Mouse (Mus musculus) liver, adult 2 months (tissue): Measurements from ENCODE around the gene Lima1. TPM values are rescaled to one million over a fixed set of nuclear protein-coding genes. Genes with fewer than 3 reads are reported as not detected.

Experiments used
- DNase-seq: peaks from one replicate; pipeline ENCODE4 v3.0.0-alpha.2; 2011; ENCODE audit warnings: low read depth, low spot score; ENCODE audit errors: extremely low read depth
- H3K27ac ChIP-seq: fragments of 200-500 bp; replicated peaks from 2 replicates; pipeline ENCODE4 v1.5.1; 2012; ENCODE audit warnings: low read depth, mild to moderate bottlenecking, control low read depth, inconsistent platforms, low read length; ENCODE audit not compliant: insufficient read depth
- H3K27me3 ChIP-seq: fragments of 200-500 bp; 2 replicates; pipeline ENCODE4 v1.6.1; 2012; ENCODE audit warnings: mild to moderate bottlenecking, moderate library complexity, low read length, inconsistent platforms; ENCODE audit not compliant: control insufficient read depth, insufficient read depth
- H3K36me3 ChIP-seq: fragments of 200-500 bp; 2 replicates; pipeline ENCODE4 v1.6.1; 2012; ENCODE audit warnings: low read length, inconsistent platforms; ENCODE audit not compliant: control insufficient read depth, insufficient read depth
- H3K4me1 ChIP-seq: fragments of 200-500 bp; 2 replicates; pipeline ENCODE4 v1.6.1; 2011; ENCODE audit warnings: low read length; ENCODE audit not compliant: control insufficient read depth, insufficient read depth
- H3K4me3 ChIP-seq: fragments of 200-500 bp; 2 replicates; pipeline ENCODE4 v1.5.1; 2011; ENCODE audit warnings: low read depth, mild to moderate bottlenecking, control low read depth, low read length, moderate library complexity; ENCODE audit not compliant: insufficient read depth
- H3K79me2 ChIP-seq: fragments of 200-500 bp; 2 replicates; pipeline ENCODE4 v1.6.1; 2012; ENCODE audit warnings: inconsistent platforms, mild to moderate bottlenecking, low read length, moderate library complexity; ENCODE audit not compliant: control insufficient read depth, insufficient read depth
- H3K9ac ChIP-seq: fragments of 200-500 bp; 2 replicates; pipeline ENCODE4 v1.6.1; 2012; ENCODE audit warnings: low read depth, mild to moderate bottlenecking, control low read depth, inconsistent platforms, low read length
- CTCF ChIP-seq: fragments of 200-500 bp; IDR thresholded peaks from 2 replicates; pipeline ENCODE4 v1.5.1; 2011; ENCODE audit warnings: low read depth, low read length, control low read depth
- POLR2A ChIP-seq: fragments of 200-500 bp; IDR thresholded peaks from 2 replicates; pipeline ENCODE4 v1.6.1; 2011; ENCODE audit warnings: low read length, control low read depth; ENCODE audit not compliant: insufficient read depth; ENCODE audit errors: extremely low read depth
- WGBS: fragments of 180-500 bp; shearing (Covaris S2); methylation state at CpG from one replicate; pipeline ENCODE4 v1.1.7; 2018; 5-methylcytosine and 5-hydroxymethylcytosine counted together
- polyA plus RNA-seq: library from polyadenylated mRNA; depleted of rRNA; stranded (reverse); fragments of >200 nt; gene quantifications from 2 replicates; pipeline ENCODE4 v1.2.3, GENCODE M21; 2012
- total RNA-seq: library from RNA; depleted of rRNA; stranded (reverse); fragments of >200 nt; gene quantifications from 2 replicates; pipeline ENCODE4 v1.2.3, GENCODE M21; 2014

Lima1 gene
- total and polyA plus RNA-seq, 2 experiments: 11.2 to 28.9 TPM

DNA sequence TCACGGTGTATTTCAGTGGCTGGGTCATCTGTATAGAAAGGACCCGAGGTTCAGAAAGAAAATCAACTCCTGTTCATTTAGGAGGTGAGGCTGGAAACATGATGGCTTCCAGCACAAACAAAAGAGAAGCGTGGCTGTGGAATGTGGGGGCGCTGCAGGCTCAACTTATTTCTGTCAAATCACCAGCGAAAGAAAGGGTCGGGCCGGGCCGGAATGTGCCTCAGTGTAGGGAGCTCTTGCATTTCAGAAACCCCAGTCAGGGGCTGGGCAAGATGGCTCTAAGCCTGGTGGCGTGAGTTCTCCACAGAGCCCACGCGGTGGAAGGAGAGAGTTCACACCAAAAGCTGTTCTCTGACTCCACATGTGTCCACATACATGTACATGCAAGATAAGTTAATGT lies 13.3 kb downstream of the Lima1 start:
- no peak for TF ChIP-seq CTCF
- TF ChIP-seq POLR2A: no peak

DNA sequence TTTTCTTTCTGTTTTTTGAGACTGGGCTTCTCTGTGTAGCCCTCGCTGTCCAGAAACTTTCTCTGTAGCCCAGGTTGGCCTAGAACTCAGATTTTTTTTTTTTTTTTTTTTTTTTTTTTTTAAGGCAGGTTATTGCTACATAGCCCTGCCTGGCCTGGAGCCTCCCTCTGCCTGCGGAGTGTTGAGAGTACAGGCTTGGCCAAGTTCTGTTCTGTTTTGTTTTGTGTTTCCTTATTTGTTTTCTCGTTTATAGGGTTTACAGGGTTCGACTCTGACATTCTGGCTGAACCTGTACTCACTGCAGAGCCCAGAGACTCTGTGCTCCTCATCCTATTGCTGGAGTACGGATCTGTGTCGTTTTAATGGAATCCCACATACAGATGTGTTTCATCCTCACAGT lies 13.7 kb downstream of the Lima1 start:
- Histone ChIP-seq H3K4me3 (no peak overlapping the region), H3K36me3 (no peaks in the 10 kb centered on the region), H3K9ac (no peak overlapping the region), H3K4me1 (peaks cover 35% of the 10 kb centered on the region), H3K27ac (peak overlapping the region; percentile 94), H3K27me3 (no peaks in the 10 kb centered on the region), H3K79me2 (peaks cover 8% of the 10 kb centered on the region; the same call in 1 of the 2 replicates)
- 29% methylated on average over 6 of the region's 6 CpGs for WGBS
- TF ChIP-seq CTCF (peak; percentile 29; the same call in 1 of the 2 replicates), POLR2A (no peak)
- DNase-seq: peak; percentile 85

More for the DNA sequence above, 13.3 kb downstream of the Lima1 start:
- Histone ChIP-seq H3K4me1 (peaks cover 36% of the 10 kb centered on the region), H3K27me3 (no peaks in the 10 kb centered on the region), H3K4me3 (no peak overlapping the region), H3K27ac (peak overlapping the region; percentile 94), H3K36me3 (no peaks in the 10 kb centered on the region), H3K79me2 (peaks cover 6% of the 10 kb centered on the region; the same call in 1 of the 2 replicates), H3K9ac (peak overlapping the region; percentile 59; the same call in 1 of the 2 replicates)
- 25% methylated on average over 11 of the region's 11 CpGs for WGBS
- DNase-seq: no peak

DNA sequence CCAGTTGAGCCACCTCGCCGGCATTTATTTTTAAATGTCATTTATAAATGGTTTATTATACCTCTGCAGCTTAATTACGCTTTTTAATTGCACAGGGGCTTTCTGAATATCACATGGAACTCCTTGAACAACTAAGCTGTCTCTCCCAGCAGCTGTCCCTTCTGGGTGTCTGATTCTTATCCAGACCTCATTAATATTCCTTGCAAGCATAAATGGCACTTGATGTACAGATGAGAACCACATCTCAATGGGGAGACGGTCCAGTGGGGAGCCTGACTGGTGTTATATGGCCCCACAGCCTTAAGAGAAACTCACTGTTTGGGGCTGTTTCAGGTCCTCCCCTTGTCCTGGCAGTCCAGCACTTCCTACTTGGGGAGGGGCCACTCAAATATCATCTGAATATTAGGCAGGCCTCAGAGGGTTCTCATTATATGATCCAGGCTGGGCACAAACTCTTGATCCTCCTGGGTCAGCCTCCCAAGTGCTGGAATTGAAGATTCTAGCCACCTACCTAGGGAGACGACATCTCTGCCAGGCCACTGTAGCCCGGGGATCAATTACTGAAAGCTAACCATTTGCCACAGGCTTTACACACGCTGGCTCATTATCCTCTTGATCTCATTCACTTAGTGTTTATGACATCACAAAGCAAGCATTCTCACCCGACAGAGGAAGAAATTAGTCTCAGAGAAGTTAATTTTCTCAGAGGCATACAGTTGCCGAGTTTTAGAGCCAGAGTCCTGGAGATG lies 15.4 kb downstream of the Lima1 start:
- TF ChIP-seq CTCF (no peak), POLR2A (no peak)
- Histone ChIP-seq H3K27ac (no peak overlapping the region), H3K4me1 (peaks cover 30% of the 10 kb centered on the region), H3K79me2 (peaks cover 10% of the 10 kb centered on the region; the same call in 1 of the 2 replicates), H3K9ac (no peak overlapping the region), H3K27me3 (no peaks in the 10 kb centered on the region), H3K4me3 (no peak overlapping the region), H3K36me3 (no peaks in the 10 kb centered on the region)
- 67% methylated on average over 9 of the region's 9 CpGs for WGBS
- DNase-seq: no peak

DNA sequence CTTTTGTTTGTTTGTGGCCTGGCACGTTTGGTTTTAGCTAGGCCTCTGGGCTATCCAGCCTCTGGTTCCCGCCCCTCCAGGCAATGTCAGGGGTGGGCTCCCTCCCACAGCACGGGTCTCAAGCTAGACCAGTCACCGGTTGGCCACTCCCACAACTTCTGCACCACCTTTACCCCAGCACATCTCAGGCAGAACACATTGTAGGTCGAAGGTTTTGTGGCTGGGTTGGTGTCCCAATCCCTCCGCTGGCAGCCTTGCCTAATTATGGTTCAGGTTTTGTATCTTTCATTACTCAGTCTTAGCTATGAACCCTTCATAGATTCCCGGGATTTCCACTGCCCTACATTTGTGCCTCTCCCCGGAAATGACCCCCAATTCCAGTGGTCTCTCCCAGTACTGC lies 17.8 kb downstream of the Lima1 start:
- no peaks in the 10 kb centered on the region for H3K36me3 ChIP-seq
- H3K27ac ChIP-seq: peak overlapping the region; percentile 63
- peaks cover 23% of the 10 kb centered on the region for H3K4me1 ChIP-seq
- no peak overlapping the region for H3K9ac ChIP-seq
- no peak for TF ChIP-seq POLR2A
- TF ChIP-seq CTCF: no peak
- WGBS: 19% methylated on average over 8 of the region's 8 CpGs
- no peak overlapping the region for H3K4me3 ChIP-seq
- peak; percentile 78 for DNase-seq
- no peaks in the 10 kb centered on the region for H3K27me3 ChIP-seq
- H3K79me2 ChIP-seq: peaks cover 14% of the 10 kb centered on the region; the same call in 1 of the 2 replicates

DNA sequence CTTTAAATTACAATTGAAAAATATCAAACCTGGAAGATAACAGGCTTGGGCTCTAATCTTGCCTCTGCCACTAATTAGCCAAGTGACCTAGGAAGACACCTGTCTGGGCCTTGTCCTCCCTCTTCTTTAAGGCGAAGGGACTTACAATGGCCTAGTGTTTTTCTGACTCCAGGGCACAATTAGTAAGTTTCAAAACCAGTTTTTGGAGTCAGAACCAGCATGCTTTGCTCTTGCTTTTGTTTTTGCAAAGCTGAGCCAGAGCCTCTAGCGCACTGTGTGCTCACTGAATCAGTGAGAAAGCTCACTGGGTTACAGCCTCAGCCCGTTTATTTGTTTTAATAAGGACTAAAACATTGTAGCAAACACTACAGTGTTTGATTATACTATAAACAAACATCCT lies 20.1 kb downstream of the Lima1 start:
- Histone ChIP-seq H3K4me3 (no peak overlapping the region), H3K27ac (peak overlapping the region; percentile 82), H3K36me3 (no peaks in the 10 kb centered on the region), H3K9ac (no peak overlapping the region), H3K27me3 (no peaks in the 10 kb centered on the region), H3K4me1 (peaks cover 25% of the 10 kb centered on the region), H3K79me2 (peaks cover 16% of the 10 kb centered on the region; the same call in 1 of the 2 replicates)
- DNase-seq: peak; percentile 71
- WGBS: 35% methylated on average over 3 of the region's 3 CpGs
- no peak for TF ChIP-seq POLR2A
- TF ChIP-seq CTCF: no peak
